Mouse (Mus musculus): ENCODE measurements around the gene Rbpjl. TPM values are rescaled to one million over a fixed set of nuclear protein-coding genes. Genes with fewer than 3 reads are reported as not detected.

Gene Rbpjl
- polyA plus RNA-seq, 1 experiment, result 1.1 TPM

GRCm38 (mm10) chr2:164432541-164433191, 29.7 kb downstream of the Rbpjl start:
- H3K4me1 ChIP-seq (ENCODE audit: control insufficient read depth, insufficient read depth, low read length), result no peaks in the 10 kb centered on the region
- 0 out of 2 replicates have a peak overlapping the region, but pooled peaks have one; percentile 25 for H3K27ac ChIP-seq (ENCODE audit: insufficient read depth, low read length)
- H3K4me3 ChIP-seq (ENCODE audit: insufficient read depth, low read length), result no peak overlapping the region
- TF ChIP-seq POLR2A (IDR thresholded peaks at IDR 0.05; ENCODE audit: extremely low read depth, insufficient read depth, low read length) (no peak), CTCF (IDR thresholded peaks at IDR 0.05; ENCODE audit: extremely low read depth, insufficient read depth, low read length) (no peak)

GRCm38 (mm10) chr2:164433278-164433895, 30.4 kb downstream of the Rbpjl start:
- no peak overlapping the region for H3K27ac ChIP-seq (ENCODE audit: insufficient read depth, low read length)
- no peak overlapping the region for H3K4me3 ChIP-seq (ENCODE audit: insufficient read depth, low read length)
- no peaks in the 10 kb centered on the region for H3K4me1 ChIP-seq (ENCODE audit: control insufficient read depth, insufficient read depth, low read length)
- TF ChIP-seq POLR2A (IDR thresholded peaks at IDR 0.05; ENCODE audit: extremely low read depth, insufficient read depth, low read length), result no peak
- TF ChIP-seq CTCF (IDR thresholded peaks at IDR 0.05; ENCODE audit: extremely low read depth, insufficient read depth, low read length), result no peak

GRCm38 (mm10) chr2:164434681-164435080, 31.7 kb downstream of the Rbpjl start:
- TF ChIP-seq CTCF (IDR thresholded peaks at IDR 0.05; ENCODE audit: extremely low read depth, insufficient read depth, low read length) (no peak), POLR2A (IDR thresholded peaks at IDR 0.05; ENCODE audit: extremely low read depth, insufficient read depth, low read length) (no peak)
- Histone ChIP-seq H3K4me3 (ENCODE audit: insufficient read depth, low read length) (no peak overlapping the region), H3K27ac (ENCODE audit: insufficient read depth, low read length) (no peak overlapping the region), H3K4me1 (ENCODE audit: control insufficient read depth, insufficient read depth, low read length) (no peaks in the 10 kb centered on the region)

DNA sequence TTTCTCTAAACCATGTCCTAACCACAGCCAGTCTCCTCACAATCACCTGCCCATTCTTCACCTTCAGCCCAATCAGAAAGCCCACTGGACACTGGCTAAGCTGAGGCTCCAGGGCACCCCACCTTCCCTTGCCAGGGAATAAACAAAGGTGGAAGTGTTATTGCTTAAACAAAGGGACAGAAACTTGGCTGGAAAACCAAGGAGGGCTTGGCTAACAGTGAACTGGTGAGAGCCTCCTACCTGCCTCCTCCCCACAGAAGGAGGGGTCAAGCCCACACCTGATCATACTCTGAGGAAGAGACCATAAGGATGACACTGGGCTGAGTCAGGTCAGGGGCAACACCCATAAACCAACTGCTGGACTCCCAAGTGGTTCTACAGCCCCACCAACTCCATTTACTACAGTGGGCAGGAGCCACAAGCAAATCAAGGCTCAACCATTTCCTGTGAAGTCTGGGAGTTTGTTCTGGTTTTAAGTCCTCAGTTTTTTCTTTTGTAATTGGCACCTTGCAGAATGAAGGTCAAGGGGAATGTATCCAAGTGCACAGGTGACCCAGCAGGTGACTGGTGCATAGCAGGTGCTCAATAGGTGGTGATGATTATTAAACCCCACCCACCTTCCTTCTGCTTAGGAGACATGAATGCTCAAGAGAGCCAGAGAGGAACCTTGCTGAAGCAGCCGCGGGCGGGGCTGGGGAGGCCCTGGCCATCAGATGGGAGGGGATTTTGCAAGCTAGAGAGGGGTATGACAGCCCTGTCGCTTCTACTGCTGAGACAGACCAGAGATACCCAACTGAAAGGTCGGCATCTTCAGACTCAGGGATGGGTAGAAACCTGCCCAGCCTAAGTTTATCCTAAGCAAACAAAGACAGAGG, 32.5 kb downstream of the Rbpjl start:
- Histone ChIP-seq H3K27ac (ENCODE audit: insufficient read depth, low read length) (no peak overlapping the region), H3K4me1 (ENCODE audit: control insufficient read depth, insufficient read depth, low read length) (no peaks in the 10 kb centered on the region), H3K4me3 (ENCODE audit: insufficient read depth, low read length) (no peak overlapping the region)
- no peak for TF ChIP-seq POLR2A (IDR thresholded peaks at IDR 0.05; ENCODE audit: extremely low read depth, insufficient read depth, low read length)
- TF ChIP-seq CTCF (IDR thresholded peaks at IDR 0.05; ENCODE audit: extremely low read depth, insufficient read depth, low read length), result no peak

- TF ChIP-seq POLR2A (IDR thresholded peaks at IDR 0.05; ENCODE audit: extremely low read depth, insufficient read depth, low read length) (no peak), CTCF (IDR thresholded peaks at IDR 0.05; ENCODE audit: extremely low read depth, insufficient read depth, low read length) (no peak)
- no peak overlapping the region for H3K4me3 ChIP-seq (ENCODE audit: insufficient read depth, low read length)
- H3K27ac ChIP-seq (ENCODE audit: insufficient read depth, low read length), result no peak overlapping the region; the same call in 1 of the 2 replicates
- H3K4me1 ChIP-seq (ENCODE audit: control insufficient read depth, insufficient read depth, low read length), result no peaks in the 10 kb centered on the region
Observed at GRCm38 (mm10) chr2:164436215-164436913, 33.4 kb downstream of the Rbpjl start.

DNA sequence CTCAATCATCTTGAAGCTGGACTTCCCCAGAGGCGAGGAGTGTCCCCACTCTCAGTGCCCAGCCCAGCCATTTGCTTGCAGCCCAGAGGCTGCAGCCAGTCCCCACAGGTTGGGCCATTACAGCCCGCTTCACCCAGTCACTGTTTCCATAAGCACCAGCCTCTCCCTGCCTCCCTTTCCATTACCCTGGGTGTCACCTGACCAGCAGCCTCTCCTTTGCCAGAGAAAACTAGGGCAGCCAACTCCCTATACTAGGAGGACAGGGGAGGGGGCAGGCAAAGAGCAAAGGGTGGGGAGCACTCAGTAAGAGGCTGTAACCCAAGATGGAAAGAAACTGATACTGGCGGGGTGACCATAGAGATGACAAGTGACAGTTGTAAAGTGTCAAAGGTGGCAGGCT, 34.0 kb downstream of the Rbpjl start:
- H3K27ac ChIP-seq (ENCODE audit: insufficient read depth, low read length), result peak overlapping the region; percentile 49; the same call in 1 of the 2 replicates
- H3K4me3 ChIP-seq (ENCODE audit: insufficient read depth, low read length), result no peak overlapping the region
- H3K4me1 ChIP-seq (ENCODE audit: control insufficient read depth, insufficient read depth, low read length), result no peaks in the 10 kb centered on the region
- TF ChIP-seq CTCF (IDR thresholded peaks at IDR 0.05; ENCODE audit: extremely low read depth, insufficient read depth, low read length) (no peak), POLR2A (IDR thresholded peaks at IDR 0.05; ENCODE audit: extremely low read depth, insufficient read depth, low read length) (no peak)

- H3K27ac ChIP-seq (ENCODE audit: insufficient read depth, low read length), result no peak overlapping the region
- TF ChIP-seq CTCF (IDR thresholded peaks at IDR 0.05; ENCODE audit: extremely low read depth, insufficient read depth, low read length), result no peak
- TF ChIP-seq POLR2A (IDR thresholded peaks at IDR 0.05; ENCODE audit: extremely low read depth, insufficient read depth, low read length), result no peak
- no peak overlapping the region for H3K4me3 ChIP-seq (ENCODE audit: insufficient read depth, low read length)
- no peaks in the 10 kb centered on the region for H3K4me1 ChIP-seq (ENCODE audit: control insufficient read depth, insufficient read depth, low read length)
Observed at GRCm38 (mm10) chr2:164437710-164438109, 34.8 kb downstream of the Rbpjl start.

- Histone ChIP-seq H3K27ac (ENCODE audit: insufficient read depth, low read length) (peak overlapping the region; percentile 70; the same call in 1 of the 2 replicates), H3K4me1 (ENCODE audit: control insufficient read depth, insufficient read depth, low read length) (no peaks in the 10 kb centered on the region), H3K4me3 (ENCODE audit: insufficient read depth, low read length) (no peak overlapping the region)
- TF ChIP-seq CTCF (IDR thresholded peaks at IDR 0.05; ENCODE audit: extremely low read depth, insufficient read depth, low read length), result no peak
Observed at GRCm38 (mm10) chr2:164438257-164438656, 35.3 kb downstream of the Rbpjl start.

GRCm38 (mm10) chr2:164439001-164439421, 36.1 kb downstream of the Rbpjl start:
- H3K4me1 ChIP-seq (ENCODE audit: control insufficient read depth, insufficient read depth, low read length), result no peaks in the 10 kb centered on the region
- TF ChIP-seq POLR2A (IDR thresholded peaks at IDR 0.05; ENCODE audit: extremely low read depth, insufficient read depth, low read length), result 0 out of 2 replicates have a peak, but pooled peaks have one; percentile 11
- no peak for TF ChIP-seq CTCF (IDR thresholded peaks at IDR 0.05; ENCODE audit: extremely low read depth, insufficient read depth, low read length)
- peak overlapping the region; percentile 70 for H3K27ac ChIP-seq (ENCODE audit: insufficient read depth, low read length)
- H3K4me3 ChIP-seq (ENCODE audit: insufficient read depth, low read length), result no peak overlapping the region
